Mouse (Mus musculus): ENCODE measurements around the gene Pappa2. TPM values are rescaled to one million over a fixed set of nuclear protein-coding genes. Genes with fewer than 3 reads are reported as not detected.

Pappa2 gene
- polyA plus RNA-seq, 1 experiment from 2014 or later = 0.67 TPM

DNA sequence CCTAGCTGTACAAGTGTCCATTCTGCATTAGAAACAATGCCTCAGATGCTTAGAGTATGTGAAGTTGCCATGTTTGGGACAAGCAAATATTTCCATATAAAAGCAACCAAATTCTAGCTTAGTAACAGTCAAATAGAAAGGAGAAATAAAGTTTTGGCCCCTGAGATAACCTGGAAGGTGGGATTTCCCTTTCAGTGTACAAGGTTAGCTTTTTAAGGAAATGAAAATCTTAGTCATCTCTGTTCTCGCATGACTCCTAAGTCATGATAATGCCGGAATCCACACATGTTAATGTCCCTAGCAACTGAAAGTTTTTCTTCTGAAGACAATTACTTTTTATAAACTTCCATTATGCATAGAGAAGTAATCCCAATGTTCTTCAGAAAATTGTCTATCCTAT, 160.6 kb downstream of the Pappa2 start:
- H3K9me3 ChIP-seq (ENCODE audit: control insufficient read depth, low read length) = no peaks in the 10 kb centered on the region
- no peak for DNase-seq (ENCODE audit: low spot score)
- no peak overlapping the region for H3K9ac ChIP-seq
- H3K27ac ChIP-seq = no peak overlapping the region
- no peaks in the 10 kb centered on the region for H3K36me3 ChIP-seq (replicated peaks; ENCODE audit: control insufficient read depth, insufficient read depth)
- no peaks in the 10 kb centered on the region for H3K27me3 ChIP-seq (ENCODE audit: control insufficient read depth, insufficient read depth, low read length)
- ATAC-seq (ENCODE audit: low FRiP score) = no peak
- no peak overlapping the region for H3K4me2 ChIP-seq (replicated peaks)
- H3K4me3 ChIP-seq (replicated peaks; ENCODE audit: low read length) = no peak overlapping the region
- WGBS = 89% methylated on average over 2 of the region's 2 CpGs
- no peaks in the 10 kb centered on the region for H3K4me1 ChIP-seq (replicated peaks; ENCODE audit: control insufficient read depth, insufficient read depth, low read length)

DNA sequence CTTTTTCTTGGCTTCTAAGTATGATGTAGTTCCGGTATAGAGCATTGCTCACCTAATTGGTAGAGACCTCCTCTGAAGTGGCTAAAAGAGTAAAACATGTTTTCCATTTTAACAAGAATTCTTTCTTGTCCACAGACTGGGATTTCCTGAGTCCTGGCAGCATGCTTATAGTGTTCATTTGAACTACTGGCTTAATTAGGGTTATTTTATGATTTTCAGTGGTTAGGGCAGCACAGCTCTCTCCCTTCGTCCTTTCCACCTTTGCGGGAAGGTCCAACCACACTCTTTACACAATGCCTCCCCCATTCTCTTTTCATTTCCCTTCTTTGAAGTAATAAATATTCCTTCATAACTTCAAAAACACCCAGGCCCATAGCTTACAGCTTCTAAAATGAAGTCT, 163.8 kb downstream of the Pappa2 start:
- H3K27ac ChIP-seq = no peak overlapping the region
- H3K36me3 ChIP-seq (replicated peaks; ENCODE audit: control insufficient read depth, insufficient read depth) = no peaks in the 10 kb centered on the region
- H3K9me3 ChIP-seq (ENCODE audit: control insufficient read depth, low read length) = no peaks in the 10 kb centered on the region
- WGBS = 96% methylated on average over 3 of the region's 3 CpGs
- ATAC-seq (ENCODE audit: low FRiP score) (no peak), DNase-seq (ENCODE audit: low spot score) (no peak)
- H3K4me2 ChIP-seq (replicated peaks) = no peak overlapping the region
- H3K9ac ChIP-seq = no peak overlapping the region
- no peaks in the 10 kb centered on the region for H3K4me1 ChIP-seq (replicated peaks; ENCODE audit: control insufficient read depth, insufficient read depth, low read length)
- no peak overlapping the region for H3K4me3 ChIP-seq (replicated peaks; ENCODE audit: low read length)
- H3K27me3 ChIP-seq (ENCODE audit: control insufficient read depth, insufficient read depth, low read length) = no peaks in the 10 kb centered on the region

DNA sequence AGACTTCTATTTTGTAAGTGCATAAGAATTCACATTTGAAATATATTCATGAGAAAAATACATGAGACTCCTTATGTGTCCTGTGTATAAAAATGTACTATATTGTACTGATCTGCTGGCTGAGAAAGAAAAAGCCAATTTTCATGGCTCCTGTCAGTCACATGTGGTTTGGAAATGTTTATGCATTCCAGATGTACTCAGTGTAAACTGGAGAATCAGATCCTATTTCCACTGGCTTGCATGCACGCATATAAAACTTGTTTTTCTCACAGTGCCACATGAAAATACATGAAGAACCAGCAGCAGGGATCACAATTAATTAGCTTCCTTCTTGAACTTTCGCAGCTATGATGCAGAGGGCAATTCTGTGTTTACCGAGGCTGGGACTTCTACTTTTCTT, 168.4 kb downstream of the Pappa2 start:
- Histone ChIP-seq H3K4me2 (replicated peaks) (no peak overlapping the region), H3K27me3 (ENCODE audit: control insufficient read depth, insufficient read depth, low read length) (no peaks in the 10 kb centered on the region), H3K4me3 (replicated peaks; ENCODE audit: low read length) (no peak overlapping the region), H3K27ac (no peak overlapping the region), H3K4me1 (replicated peaks; ENCODE audit: control insufficient read depth, insufficient read depth, low read length) (no peaks in the 10 kb centered on the region), H3K9ac (no peak overlapping the region), H3K36me3 (replicated peaks; ENCODE audit: control insufficient read depth, insufficient read depth) (no peaks in the 10 kb centered on the region), H3K9me3 (ENCODE audit: control insufficient read depth, low read length) (no peaks in the 10 kb centered on the region)
- no peak for DNase-seq (ENCODE audit: low spot score)
- WGBS = 76% methylated on average over 3 of the region's 3 CpGs
- no peak for ATAC-seq (ENCODE audit: low FRiP score)

DNA sequence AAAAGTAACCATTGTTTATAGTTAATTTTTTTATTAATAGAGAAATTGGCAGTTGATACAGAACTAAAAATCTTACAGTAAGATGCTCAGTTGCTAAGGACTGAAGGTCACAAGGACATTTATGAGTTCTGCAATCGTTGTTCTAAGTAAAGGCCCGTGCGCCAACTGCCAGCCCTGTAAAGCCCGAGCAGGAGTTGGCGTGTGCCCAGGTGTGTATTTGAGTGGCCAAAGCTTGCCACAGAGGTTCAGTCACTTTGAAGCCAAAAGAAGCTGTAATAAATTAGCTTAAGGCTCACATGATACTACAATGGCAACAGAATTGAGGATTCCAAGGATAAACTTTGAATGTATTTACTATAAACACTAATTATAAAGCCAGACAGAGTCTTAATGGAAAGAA, 204.8 kb downstream of the Pappa2 start:
- no peak overlapping the region for H3K27ac ChIP-seq
- ATAC-seq (ENCODE audit: low FRiP score) (no peak), DNase-seq (ENCODE audit: low spot score) (no peak)
- WGBS = 87% methylated on average over 5 of the region's 5 CpGs
- no peak overlapping the region for H3K9ac ChIP-seq
- no peaks in the 10 kb centered on the region for H3K27me3 ChIP-seq (ENCODE audit: control insufficient read depth, insufficient read depth, low read length)
- H3K36me3 ChIP-seq (replicated peaks; ENCODE audit: control insufficient read depth, insufficient read depth) = no peaks in the 10 kb centered on the region
- no peak overlapping the region for H3K4me3 ChIP-seq (replicated peaks; ENCODE audit: low read length)
- no peaks in the 10 kb centered on the region for H3K9me3 ChIP-seq (ENCODE audit: control insufficient read depth, low read length)
- H3K4me1 ChIP-seq (replicated peaks; ENCODE audit: control insufficient read depth, insufficient read depth, low read length) = no peaks in the 10 kb centered on the region
- no peak overlapping the region for H3K4me2 ChIP-seq (replicated peaks)

DNA sequence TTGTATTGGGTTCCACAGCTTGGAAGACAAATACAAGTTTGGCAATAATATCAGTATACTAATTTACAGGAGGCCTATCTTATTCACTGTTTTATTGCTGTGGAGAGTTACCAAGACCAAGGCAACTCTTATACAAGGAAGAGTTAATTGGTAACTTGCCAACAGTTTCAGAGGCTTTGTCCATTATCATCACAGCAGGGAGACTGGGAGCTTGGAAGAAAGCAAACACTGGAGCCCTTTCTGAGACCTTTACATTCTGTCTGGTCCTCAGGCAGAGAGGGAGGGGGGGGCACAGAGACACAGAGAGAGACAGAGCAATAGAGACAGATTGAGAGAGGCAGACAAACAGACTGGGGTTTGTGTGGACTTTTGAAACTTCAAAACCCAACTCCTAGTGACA, 207.2 kb downstream of the Pappa2 start:
- peak; percentile 66 for DNase-seq (ENCODE audit: low spot score)
- H3K4me1 ChIP-seq (replicated peaks; ENCODE audit: control insufficient read depth, insufficient read depth, low read length) = no peaks in the 10 kb centered on the region

DNA sequence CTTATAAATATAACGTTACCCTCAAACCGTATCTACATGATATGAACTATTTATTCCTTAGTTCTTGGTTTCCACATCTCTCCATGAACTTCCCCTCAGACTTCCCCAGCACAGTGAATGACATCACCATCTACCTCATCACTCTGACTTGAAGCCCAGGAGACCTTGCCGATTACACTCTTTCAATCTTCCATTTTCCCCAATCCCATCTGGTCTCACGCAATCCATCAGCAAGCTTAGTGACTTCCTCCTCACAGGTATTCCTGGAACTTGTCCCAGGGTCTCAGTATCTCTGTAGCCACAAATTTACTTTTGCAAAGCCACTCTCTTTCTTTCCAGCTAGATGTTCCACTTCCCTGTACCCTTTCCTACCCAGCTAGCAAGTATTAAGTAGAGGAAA, 209.5 kb downstream of the Pappa2 start:
- 92% methylated on average over 4 of the region's 4 CpGs for WGBS
- no peak for ATAC-seq (ENCODE audit: low FRiP score)

More for the DNA sequence above, 207.2 kb downstream of the Pappa2 start:
- Histone ChIP-seq H3K4me3 (replicated peaks; ENCODE audit: low read length) (no peak overlapping the region), H3K36me3 (replicated peaks; ENCODE audit: control insufficient read depth, insufficient read depth) (no peaks in the 10 kb centered on the region), H3K27ac (no peak overlapping the region), H3K9ac (no peak overlapping the region), H3K4me2 (replicated peaks) (no peak overlapping the region), H3K9me3 (ENCODE audit: control insufficient read depth, low read length) (no peaks in the 10 kb centered on the region), H3K27me3 (ENCODE audit: control insufficient read depth, insufficient read depth, low read length) (no peaks in the 10 kb centered on the region)
- ATAC-seq (ENCODE audit: low FRiP score) = peak; percentile 40; the same call in 1 of the 2 replicates

GRCm38 (mm10) chr1:158770036-158770655, 210.1 kb downstream of the Pappa2 start:
- ATAC-seq (ENCODE audit: low FRiP score) (no peak), DNase-seq (ENCODE audit: low spot score) (no peak)
- Histone ChIP-seq H3K36me3 (replicated peaks; ENCODE audit: control insufficient read depth, insufficient read depth) (no peaks in the 10 kb centered on the region), H3K9ac (no peak overlapping the region), H3K4me3 (replicated peaks; ENCODE audit: low read length) (no peak overlapping the region), H3K9me3 (ENCODE audit: control insufficient read depth, low read length) (no peaks in the 10 kb centered on the region), H3K27ac (no peak overlapping the region), H3K4me2 (replicated peaks) (no peak overlapping the region), H3K4me1 (replicated peaks; ENCODE audit: control insufficient read depth, insufficient read depth, low read length) (no peaks in the 10 kb centered on the region), H3K27me3 (ENCODE audit: control insufficient read depth, insufficient read depth, low read length) (no peaks in the 10 kb centered on the region)
- WGBS = 82% methylated on average over 7 of the region's 7 CpGs

More for the DNA sequence above, 209.5 kb downstream of the Pappa2 start:
- no peak overlapping the region for H3K4me2 ChIP-seq (replicated peaks)
- H3K27ac ChIP-seq = no peak overlapping the region
- no peak overlapping the region for H3K4me3 ChIP-seq (replicated peaks; ENCODE audit: low read length)
- H3K36me3 ChIP-seq (replicated peaks; ENCODE audit: control insufficient read depth, insufficient read depth) = no peaks in the 10 kb centered on the region
- no peaks in the 10 kb centered on the region for H3K4me1 ChIP-seq (replicated peaks; ENCODE audit: control insufficient read depth, insufficient read depth, low read length)
- H3K9ac ChIP-seq = no peak overlapping the region
- no peaks in the 10 kb centered on the region for H3K27me3 ChIP-seq (ENCODE audit: control insufficient read depth, insufficient read depth, low read length)
- H3K9me3 ChIP-seq (ENCODE audit: control insufficient read depth, low read length) = no peaks in the 10 kb centered on the region
- DNase-seq (ENCODE audit: low spot score) = no peak

GRCm38 (mm10) chr1:158765842-158766241, 214.4 kb downstream of the Pappa2 start:
- Histone ChIP-seq H3K4me2 (replicated peaks) (no peak overlapping the region), H3K9me3 (ENCODE audit: control insufficient read depth, low read length) (no peaks in the 10 kb centered on the region), H3K4me1 (replicated peaks; ENCODE audit: control insufficient read depth, insufficient read depth, low read length) (no peaks in the 10 kb centered on the region), H3K27me3 (ENCODE audit: control insufficient read depth, insufficient read depth, low read length) (no peaks in the 10 kb centered on the region), H3K27ac (no peak overlapping the region), H3K4me3 (replicated peaks; ENCODE audit: low read length) (no peak overlapping the region), H3K36me3 (replicated peaks; ENCODE audit: control insufficient read depth, insufficient read depth) (no peaks in the 10 kb centered on the region), H3K9ac (no peak overlapping the region)
- 80% methylated on average over 2 of the region's 2 CpGs for WGBS
- DNase-seq (ENCODE audit: low spot score) = no peak
- ATAC-seq (ENCODE audit: low FRiP score) = no peak

- Histone ChIP-seq H3K9ac (no peak overlapping the region), H3K27me3 (ENCODE audit: control insufficient read depth, insufficient read depth, low read length) (no peaks in the 10 kb centered on the region), H3K4me2 (replicated peaks) (no peak overlapping the region), H3K4me1 (replicated peaks; ENCODE audit: control insufficient read depth, insufficient read depth, low read length) (no peaks in the 10 kb centered on the region), H3K36me3 (replicated peaks; ENCODE audit: control insufficient read depth, insufficient read depth) (no peaks in the 10 kb centered on the region), H3K9me3 (ENCODE audit: control insufficient read depth, low read length) (no peaks in the 10 kb centered on the region), H3K4me3 (replicated peaks; ENCODE audit: low read length) (no peak overlapping the region), H3K27ac (no peak overlapping the region)
- no peak for ATAC-seq (ENCODE audit: low FRiP score)
- 69% methylated on average over 6 of the region's 6 CpGs for WGBS
- DNase-seq (ENCODE audit: low spot score) = no peak
Observed at GRCm38 (mm10) chr1:158764727-158765126, 215.6 kb downstream of the Pappa2 start.

DNA sequence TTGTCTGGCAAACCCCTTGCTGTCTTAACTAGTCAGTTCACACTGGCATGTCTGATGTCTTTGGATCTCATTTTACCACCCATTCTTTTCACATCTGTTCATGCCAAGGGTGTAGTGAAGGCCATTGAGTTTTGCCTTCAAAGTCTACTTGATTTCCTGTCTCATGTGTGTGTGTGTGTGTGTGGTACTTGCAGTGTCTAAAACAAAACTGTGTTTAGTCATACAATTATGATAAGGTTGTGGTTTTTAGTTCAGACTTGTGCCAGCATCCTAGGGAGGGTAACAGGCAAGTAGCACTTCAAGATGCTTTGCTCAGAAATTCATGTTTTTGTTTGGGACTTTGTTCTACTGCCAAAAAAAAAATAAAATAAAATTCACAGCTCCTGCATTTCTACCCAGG, 216.1 kb downstream of the Pappa2 start:
- H3K36me3 ChIP-seq (replicated peaks; ENCODE audit: control insufficient read depth, insufficient read depth) = no peaks in the 10 kb centered on the region
- ATAC-seq (ENCODE audit: low FRiP score) = no peak

More for the DNA sequence above, 216.1 kb downstream of the Pappa2 start:
- H3K9me3 ChIP-seq (ENCODE audit: control insufficient read depth, low read length) = no peaks in the 10 kb centered on the region
- H3K4me1 ChIP-seq (replicated peaks; ENCODE audit: control insufficient read depth, insufficient read depth, low read length) = no peaks in the 10 kb centered on the region
- no peak overlapping the region for H3K9ac ChIP-seq
- no peak overlapping the region for H3K4me3 ChIP-seq (replicated peaks; ENCODE audit: low read length)
- DNase-seq (ENCODE audit: low spot score) = no peak
- H3K27me3 ChIP-seq (ENCODE audit: control insufficient read depth, insufficient read depth, low read length) = no peaks in the 10 kb centered on the region
- H3K27ac ChIP-seq = no peak overlapping the region
- H3K4me2 ChIP-seq (replicated peaks) = no peak overlapping the region
